Mouse (Mus musculus) urinary bladder, adult 2 months (tissue): Measurements from ENCODE around the gene Nlrp4c. TPM values are rescaled to one million over a fixed set of nuclear protein-coding genes. Genes with fewer than 3 reads are reported as not detected.

Experiments used
- polyA plus RNA-seq: library from polyadenylated mRNA; depleted of rRNA; stranded (reverse); fragments of >200 nt; gene quantifications from 2 replicates; pipeline ENCODE4 v1.2.3, GENCODE M21; 2012; rRNA removed

Gene Nlrp4c
- polyA plus RNA-seq, 1 experiment: not detected

Other genes starting within 250 kb of the Nlrp4c start
- gene Vmn1r63, start 239.7 kb upstream of the Nlrp4c start, polyA plus RNA-seq: not detected in 2 replicates
- gene Vmn1r64, start 160.6 kb upstream of the Nlrp4c start, polyA plus RNA-seq: not detected in 2 replicates
- gene Vmn1r65, start 34.2 kb upstream of the Nlrp4c start, polyA plus RNA-seq: not detected in 2 replicates
- gene Zfp787, start 110.8 kb downstream of the Nlrp4c start, polyA plus RNA-seq: 33.4 and 38.5 TPM in 2 replicates
- 21.3 and 23.1 TPM in 2 replicates for gene Zfp444, start 127.1 kb downstream of the Nlrp4c start, polyA plus RNA-seq
- gene Galp, start 151.9 kb downstream of the Nlrp4c start, polyA plus RNA-seq: not detected in 2 replicates
- not detected in 2 replicates for gene Zscan5b, start 177.1 kb downstream of the Nlrp4c start, polyA plus RNA-seq
- gene Epp13, start 207.5 kb downstream of the Nlrp4c start, polyA plus RNA-seq: not detected in 2 replicates
- gene Zfp667, start 241.4 kb downstream of the Nlrp4c start, polyA plus RNA-seq: 8.9 and 9.4 TPM in 2 replicates